Mouse (Mus musculus) heart, embryonic 10.5 days (tissue): ENCODE results near the gene 1700080E11Rik. TPM values are rescaled to one million over a fixed set of nuclear protein-coding genes. Genes with fewer than 3 reads are reported as not detected.

ENCODE experiments used
- polyA plus RNA-seq: library from polyadenylated mRNA; unstranded; fragments of >200 nt; fragmentation: Nextera tagmentation; extraction: Ambion mirVana; gene quantifications from 2 replicates; pipeline ENCODE4 v1.2.1, GENCODE M21; 2016

1700080E11Rik gene
- polyA plus RNA-seq, 1 experiment from 2014 or later = not detected

Other genes starting within 250 kb of the 1700080E11Rik start
- 118 and 120 TPM in 2 replicates for gene Mrpl3, start 91.9 kb downstream of the 1700080E11Rik start, polyA plus RNA-seq
- 9.2 and 10.2 TPM in 2 replicates for gene Nudt16, start 13.3 kb downstream of the 1700080E11Rik start, polyA plus RNA-seq